Mouse (Mus musculus) stomach, embryonic 16.5 days (tissue): Measurements from ENCODE around the gene Grasp. TPM values are rescaled to one million over a fixed set of nuclear protein-coding genes. Genes with fewer than 3 reads are reported as not detected.

ENCODE experiments used
- microRNA-seq: library from miRNA; unstranded; fragments of <30 nt; microRNA quantifications from one replicate; pipeline ENCODE4, GENCODE M21; 2016
- polyA plus RNA-seq: library from polyadenylated mRNA; unstranded; fragments of >200 nt; fragmentation: Nextera tagmentation; extraction: Ambion mirVana; gene quantifications from 2 replicates; pipeline ENCODE4 v1.2.1, GENCODE M21; 2015

The Grasp gene
- polyA plus RNA-seq, 1 experiment from 2014 or later = 2.1 TPM

Small RNA genes within 50 kb of the gene (microRNA-seq; reads per million reads assigned to microRNA genes)
- gene Mir6962 = 1.3 reads per million

Other genes with a start within 250 kb of the Grasp start
- gene Gm47841, start 176.8 kb upstream of the Grasp start, polyA plus RNA-seq = not detected in 2 replicates
- gene Fignl2, start 145.6 kb upstream of the Grasp start, polyA plus RNA-seq = 0.05 and 0.10 TPM in 2 replicates
- gene Ankrd33, start 108.4 kb upstream of the Grasp start, polyA plus RNA-seq = not detected in 2 replicates
- gene Acvrl1, start 95.7 kb upstream of the Grasp start, polyA plus RNA-seq = 34.9 and 39.3 TPM in 2 replicates
- 11.6 and 12.1 TPM in 2 replicates for gene Acvr1b, start 50.1 kb upstream of the Grasp start, polyA plus RNA-seq
- gene Nr4a1, start 30.1 kb downstream of the Grasp start, polyA plus RNA-seq = 12.9 and 13.3 TPM in 2 replicates
- 66.9 and 67.0 TPM in 2 replicates for gene Atg101, start 60.1 kb downstream of the Grasp start, polyA plus RNA-seq
- 9.4 and 9.5 TPM in 2 replicates for gene 6030408B16Rik, start 69.0 kb downstream of the Grasp start, polyA plus RNA-seq
- 37.4 and 64.5 TPM in 2 replicates for gene Krt80, start 146.0 kb downstream of the Grasp start, polyA plus RNA-seq
- 378 and 523 TPM in 2 replicates for gene Krt7, start 186.9 kb downstream of the Grasp start, polyA plus RNA-seq
- 0.19 and 0.26 TPM in 2 replicates for gene Krt87, start 214.6 kb downstream of the Grasp start, polyA plus RNA-seq
- 0.15 TPM in 1 of 2 replicates, not detected in the other for gene Krt88, start 223.6 kb downstream of the Grasp start, polyA plus RNA-seq
- not detected in 2 replicates for gene Krt81, start 239.6 kb downstream of the Grasp start, polyA plus RNA-seq
- gene Krt86, start 249.3 kb downstream of the Grasp start, polyA plus RNA-seq = not detected in 2 replicates